25 mouse cellular contexts compared by ENCODE assay signal in genomic region chr10:70161504-70161903, GRCm38 (mm10). TPM values are rescaled to one million over a fixed set of nuclear protein-coding genes. Genes with fewer than 3 reads are reported as not detected.
DNase-seq lines count a peak whose midpoint lies in the region; ATAC-seq and TF ChIP-seq lines count a peak whose summit lies in the region.
"Had no signal": no experiment of that assay in that cellular context is flagged by ENCODE, and none has a peak within 500 bp of the region (broad histone marks: within the 10 kb centered on the region; RNA-seq: fewer than 3 reads in every experiment).

No protein-coding gene starts in this region.

- H3K27ac ChIP-seq in gastrocnemius, adult 2 months: peak overlapping the region; percentile 55
- H3K27ac ChIP-seq in midbrain, embryonic 11.5 days (ENCODE audit: low read depth, low read length): no peak overlapping the region
- no peak overlapping the region for H3K27ac ChIP-seq in midbrain, embryonic 14.5 days (replicated peaks; ENCODE audit: low read depth, low read length)
- no peak overlapping the region for H3K27ac ChIP-seq in CH12.LX (ENCODE audit: insufficient read depth, low read depth)
- H3K27ac ChIP-seq: embryonic facial prominence, embryonic 13.5 days; forebrain, embryonic 10.5 days; forebrain, embryonic 13.5 days; heart, adult 2 months; hindbrain, embryonic 12.5 days; intestine, embryonic 15.5 days had no signal

- H3K4me3 ChIP-seq in gastrocnemius, adult 2 months: no peak overlapping the region
- H3K4me3 ChIP-seq in midbrain, embryonic 11.5 days (ENCODE audit: low read depth, low read length): no peak overlapping the region
- H3K4me3 ChIP-seq in midbrain, embryonic 14.5 days (replicated peaks; ENCODE audit: low read depth, low read length): no peak overlapping the region
- no peak overlapping the region for H3K4me3 ChIP-seq in CH12.LX (replicated peaks in 1 of 3; ENCODE audit: low read depth in 2 of 3, low read length in 2 of 3, poor library complexity in 1 of 3)
- H3K4me3 ChIP-seq: embryonic facial prominence, embryonic 13.5 days; forebrain, embryonic 10.5 days; forebrain, embryonic 13.5 days; heart, adult 2 months; hindbrain, embryonic 12.5 days; intestine, embryonic 15.5 days had no signal

- TF ChIP-seq EP300 in CH12.LX (IDR thresholded peaks at IDR 0.05; ENCODE audit: low read length): peak; percentile 79

- no peaks in the 10 kb centered on the region for H3K4me1 ChIP-seq in midbrain, embryonic 11.5 days (ENCODE audit: control insufficient read depth, insufficient read depth, low read length)
- H3K4me1 ChIP-seq in midbrain, embryonic 14.5 days (ENCODE audit: control insufficient read depth, insufficient read depth, low read length): no peaks in the 10 kb centered on the region
- peaks cover 11 to 50% of the 10 kb centered on the region in 2 experiments for H3K4me1 ChIP-seq in CH12.LX (ENCODE audit: control insufficient read depth in 1 of 2, insufficient read depth in 2 of 2)

- intact Hi-C loops in gastrocnemius, adult 2 months (cut with DNase I): no loop called here

- H3K9me3 ChIP-seq in midbrain, embryonic 11.5 days (ENCODE audit: control insufficient read depth, low read length): no peaks in the 10 kb centered on the region
- no peaks in the 10 kb centered on the region for H3K9me3 ChIP-seq in midbrain, embryonic 14.5 days (ENCODE audit: control insufficient read depth, low read length)
- H3K9me3 ChIP-seq in CH12.LX (replicated peaks; ENCODE audit: low read length): peaks cover 3% of the 10 kb centered on the region
- H3K9me3 ChIP-seq: embryonic facial prominence, embryonic 13.5 days; forebrain, embryonic 13.5 days; hindbrain, embryonic 12.5 days; intestine, embryonic 15.5 days had no signal

- no peaks in the 10 kb centered on the region for H3K27me3 ChIP-seq in midbrain, embryonic 11.5 days (ENCODE audit: control insufficient read depth, insufficient read depth, low read length)
- H3K27me3 ChIP-seq in midbrain, embryonic 14.5 days (ENCODE audit: control insufficient read depth, insufficient read depth, low read length): no peaks in the 10 kb centered on the region
- no peaks in the 10 kb centered on the region for H3K27me3 ChIP-seq in CH12.LX (replicated peaks)
- H3K27me3 ChIP-seq: embryonic facial prominence, embryonic 13.5 days; forebrain, embryonic 13.5 days; hindbrain, embryonic 12.5 days; intestine, embryonic 15.5 days had no signal

- WGBS in midbrain, embryonic 11.5 days: 95% methylated on average over 14 of the region's 14 CpGs
- 93% methylated on average over 14 of the region's 14 CpGs for WGBS in midbrain, embryonic 14.5 days

- peaks cover under 1% of the 10 kb centered on the region; the same call in 1 of the 2 replicates for H3K36me3 ChIP-seq in midbrain, embryonic 11.5 days (ENCODE audit: control insufficient read depth, insufficient read depth, low read length)
- H3K36me3 ChIP-seq in midbrain, embryonic 14.5 days (ENCODE audit: control insufficient read depth, insufficient read depth, low read length): peaks cover 7% of the 10 kb centered on the region; the same call in 1 of the 2 replicates
- peaks cover 29 to 79% of the 10 kb centered on the region in 2 experiments for H3K36me3 ChIP-seq in CH12.LX (replicated peaks in 1 of 2; ENCODE audit: control insufficient read depth in 1 of 2, insufficient read depth in 1 of 2, low read length in 1 of 2)

- no peak for TF ChIP-seq RAD21 in CH12.LX (IDR thresholded peaks at IDR 0.05; ENCODE audit: low read depth, low read length)

- H3K4me2 ChIP-seq in midbrain, embryonic 11.5 days: no peak overlapping the region
- H3K4me2 ChIP-seq in midbrain, embryonic 14.5 days (ENCODE audit: low read length): no peak overlapping the region
- H3K4me2 ChIP-seq in CH12.LX (ENCODE audit: insufficient read depth, low read depth, poor library complexity, severe bottlenecking): no peak overlapping the region
- H3K4me2 ChIP-seq: embryonic facial prominence, embryonic 13.5 days; forebrain, embryonic 13.5 days; heart, embryonic 11.5 days; hindbrain, embryonic 12.5 days; intestine, embryonic 15.5 days had no signal

- in situ Hi-C loops in CH12.LX (cut with MboI; ENCODE audit: low pct_ligation_motif_present, low pct_unique_long_range_greater_than_20kb, low sequenced_read_pairs): no loop called here

- H3K79me2 ChIP-seq in CH12.LX (replicated peaks; ENCODE audit: control insufficient read depth, extremely low read depth, insufficient read depth, poor library complexity, severe bottlenecking): no peaks in the 10 kb centered on the region

- DNase-seq in gastrocnemius, adult 2 months: peak; percentile 77
- DNase-seq in gastrocnemius, adult 18-20 months (ENCODE audit: low spot score): no peak
- DNase-seq in midbrain, embryonic 11.5 days (ENCODE audit: low spot score, missing footprints): peak; percentile 39
- DNase-seq in midbrain, embryonic 14.5 days: no peak
- DNase-seq in CH12.LX (ENCODE audit: extremely low read depth): peak; percentile 88
- DNase-seq: cerebellum, adult 11 months; cerebellum, adult 9-10 months; heart, adult 2 months; kidney, adult 11 months; kidney, adult 8-10 months had no signal

- no peak overlapping the region for H3K9ac ChIP-seq in midbrain, embryonic 11.5 days (ENCODE audit: low read length)
- no peak overlapping the region for H3K9ac ChIP-seq in midbrain, embryonic 14.5 days (replicated peaks; ENCODE audit: low read length)
- H3K9ac ChIP-seq in CH12.LX (ENCODE audit: insufficient read depth, low read depth): no peak overlapping the region
- H3K9ac ChIP-seq: embryonic facial prominence, embryonic 13.5 days; forebrain, embryonic 13.5 days; hindbrain, embryonic 12.5 days; intestine, embryonic 15.5 days had no signal

- no peak for TF ChIP-seq POLR2A in CH12.LX (IDR thresholded peaks at IDR 0.05; ENCODE audit: low read depth, low read length)

- dilution Hi-C loops in CH12.LX (cut with MboI; ENCODE audit: extremely low pct_ligation_motif_present, extremely low pct_unique_long_range_greater_than_20kb, low sequenced_read_pairs): no loop called here

- no peak for ATAC-seq in midbrain, embryonic 11.5 days (ENCODE audit: low FRiP score)
- ATAC-seq in midbrain, embryonic 14.5 days (ENCODE audit: low FRiP score, low TSS enrichment): no peak
- ATAC-seq in erythroblast, adult 5-6 weeks (replicated peaks; ENCODE audit: low FRiP score, poor library complexity, severe bottlenecking): no peak
- ATAC-seq: forebrain, embryonic 13.5 days; forebrain, embryonic 16.5 days; hindbrain, embryonic 16.5 days; intestine, embryonic 15.5 days had no signal

- TF ChIP-seq CTCF in gastrocnemius, adult 2 months (IDR thresholded peaks at IDR 0.05): no peak
- TF ChIP-seq CTCF in CH12.LX (conservative IDR thresholded peaks at IDR 0.05 in 1 of 2, IDR thresholded peaks at IDR 0.05 in 1 of 2; ENCODE audit: low read depth in 2 of 2, low read length in 2 of 2): no peak

TF ChIP-seq in CH12.LX, 34 proteins besides CTCF, POLR2A, EP300 and RAD21 (continues in another document):
- TF ChIP-seq BHLHE40 (IDR thresholded peaks at IDR 0.05; ENCODE audit: low read depth, low read length): peak; percentile 98
- no peak for TF ChIP-seq KAT2A (IDR thresholded peaks at IDR 0.05; ENCODE audit: insufficient replicate concordance, low read length)
- no peak for TF ChIP-seq ZMIZ1 (IDR thresholded peaks at IDR 0.05; ENCODE audit: low read depth, low read length)
- TF ChIP-seq MAZ (IDR thresholded peaks at IDR 0.05; ENCODE audit: low read depth, low read length): no peak
- TF ChIP-seq USF1 (IDR thresholded peaks at IDR 0.05; ENCODE audit: low read depth, low read length): no peak
- no peak for TF ChIP-seq CHD1 (IDR thresholded peaks at IDR 0.05; ENCODE audit: low read depth, low read length)
- TF ChIP-seq IRF4 (IDR thresholded peaks at IDR 0.05; ENCODE audit: low read depth, low read length): peak; percentile 73
- peak; percentile 33; the same call in 1 of the 2 replicates for TF ChIP-seq CHD2 (IDR thresholded peaks at IDR 0.05; ENCODE audit: low read length)
- TF ChIP-seq MAX (IDR thresholded peaks at IDR 0.05; ENCODE audit: low read length): peak; percentile 90
- TF ChIP-seq RCOR1 (conservative IDR thresholded peaks at IDR 0.05; ENCODE audit: low read depth, low read length): peak; percentile 72
- 0 out of 2 replicates have a peak, but pooled peaks have one; percentile 23 for TF ChIP-seq SIN3A (IDR thresholded peaks at IDR 0.05; ENCODE audit: low read length)
- TF ChIP-seq ZNF384 (IDR thresholded peaks at IDR 0.05; ENCODE audit: low read depth, low read length): no peak
- TF ChIP-seq GABPA (IDR thresholded peaks at IDR 0.05; ENCODE audit: insufficient replicate concordance, low read depth, low read length): no peak
- TF ChIP-seq NRF1 (IDR thresholded peaks at IDR 0.05; ENCODE audit: low read depth, low read length): 0 out of 2 replicates have a peak, but pooled peaks have one; percentile 27
- TF ChIP-seq JUN (IDR thresholded peaks at IDR 0.05; ENCODE audit: insufficient read depth, low read depth, low read length): no peak
- TF ChIP-seq MYC (IDR thresholded peaks at IDR 0.05; ENCODE audit: low read depth, low read length): 0 out of 2 replicates have a peak, but pooled peaks have one; percentile 29
- no peak for TF ChIP-seq UBTF (IDR thresholded peaks at IDR 0.05; ENCODE audit: low read depth, low read length)
- TF ChIP-seq POLR2AphosphoS2 (IDR thresholded peaks at IDR 0.05; ENCODE audit: low read depth, low read length): no peak
- TF ChIP-seq SMC3 (IDR thresholded peaks at IDR 0.05; ENCODE audit: low read depth, low read length): no peak; the same call in 1 of the 2 replicates
- no peak for TF ChIP-seq TBP (conservative IDR thresholded peaks at IDR 0.05; ENCODE audit: low read depth, low read length)
- TF ChIP-seq MEF2A (IDR thresholded peaks at IDR 0.05; ENCODE audit: borderline replicate concordance, low read depth, low read length): peak; percentile 86
- peak; percentile 91 for TF ChIP-seq ETS1 (conservative IDR thresholded peaks at IDR 0.05; ENCODE audit: low read depth, low read length)
- no peak for TF ChIP-seq ZKSCAN1 (IDR thresholded peaks at IDR 0.05; ENCODE audit: borderline replicate concordance, low read depth, low read length)
- TF ChIP-seq NELFE (IDR thresholded peaks at IDR 0.05; ENCODE audit: low read depth, low read length): no peak

RNA-seq across cellular contexts. Expression of gene Mrln, which starts 43.0 kb away (rescaled TPM):
- 100 to 1,000 TPM; 201 to 276 TPM for total RNA-seq in gastrocnemius, adult 2 months (2021)
- total RNA-seq in gastrocnemius, adult 18-20 months (2021): 100 to 1,000 TPM; 203 to 226 TPM
- 0.65 TPM in 1 of 2 replicates, not detected in the other for polyA plus RNA-seq in midbrain, embryonic 11.5 days (2014; fragmentation: Nextera tagmentation; extraction: Ambion mirVana)
- not detected in 2 replicates for polyA plus RNA-seq in midbrain, embryonic 14.5 days (2014; fragmentation: Nextera tagmentation; extraction: Ambion mirVana)
- total RNA-seq in CH12.LX (2012; rRNA removed): not detected in 2 replicates
- not detected in 2 replicates for total RNA-seq in CH12.LX (2014; rRNA removed)
- not detected in 2 replicates for polyA plus RNA-seq in CH12.LX (2012; ENCODE audit: insufficient read length, low read depth)
- total RNA-seq in erythroblast, adult 5-6 weeks (2015; ENCODE audit: low replicate concordance): not detected in 2 replicates
- not detected in 2 replicates for total RNA-seq in erythroblast, adult 5-6 weeks (2017; ENCODE audit: low replicate concordance)
- total RNA-seq: adrenal gland, postnatal 14 days; granulocyte monocyte progenitor cell, adult 5-6 weeks; hematopoietic stem cell, adult 5-6 weeks; MEL had no signal
- polyA plus RNA-seq: adrenal gland, adult 2 months; forebrain, embryonic 13.5 days; forebrain, embryonic 16.5 days; heart, postnatal 0 days had no signal

Comparison
In these comparisons a context has a peak if more than half of its experiments do, and no peak if none do; other contexts are left out.
1. DNase-seq: peak in gastrocnemius, adult 2 months (single experiment), midbrain, embryonic 11.5 days (single experiment) and CH12.LX (single experiment); none in gastrocnemius, adult 18-20 months (single experiment) and midbrain, embryonic 14.5 days (single experiment).
2. RNA of gene Mrln, which starts 43.0 kb away (total RNA-seq): 201 to 276 TPM in gastrocnemius, adult 2 months and 203 to 226 TPM in gastrocnemius, adult 18-20 months; not detected in CH12.LX and not detected in erythroblast, adult 5-6 weeks; every median in the first group is over 100 times any median in the second.